Mouse (Mus musculus) megakaryocyte, embryonic 14.5 days (primary cell): ENCODE measurements around the gene Itk.

Experiments used
- FLI1 ChIP-seq: IDR thresholded peaks from 2 replicates; pipeline ENCODE4 v1.6.1; 2012; ENCODE audit warnings: low read length, inconsistent platforms, mixed read lengths
- GATA1 ChIP-seq: IDR thresholded peaks from 3 replicates; pipeline ENCODE4 v1.6.1; 2012; ENCODE audit warnings: mixed read lengths, low read length, inconsistent platforms, borderline replicate concordance

- TF ChIP-seq GATA1, result no peak
- TF ChIP-seq FLI1, result no peak
These were observed 4.1 kb upstream of the Itk start for GRCm38 (mm10) chr11:46393413-46393812.
